Mouse (Mus musculus) forebrain, embryonic 11.5 days (tissue): ENCODE measurements around the gene N4bp2. TPM values are rescaled to one million over a fixed set of nuclear protein-coding genes. Genes with fewer than 3 reads are reported as not detected.

Source experiments
- ATAC-seq: fragments of 200-750 bp; cut with Nextera tagmentation; replicated peaks from 2 replicates; pipeline ENCODE4 v1.8.0; 2017; ENCODE audit warnings: moderate TSS enrichment; ENCODE audit not compliant: low FRiP score
- DNase-seq: peaks from one replicate; pipeline ENCODE4 v3.0.0-alpha.2; 2017; ENCODE audit warnings: low spot score
- H3K27ac ChIP-seq: fragments of 300-500 bp; sonication (generic); 2 replicates; pipeline ENCODE4 v1.5.1; 2014; ENCODE audit warnings: low read depth, low read length
- H3K27me3 ChIP-seq: fragments of 300-500 bp; sonication (generic); 2 replicates; pipeline ENCODE4 v1.6.1; 2014; ENCODE audit warnings: mild to moderate bottlenecking, low read length, mixed read lengths; ENCODE audit not compliant: control insufficient read depth, insufficient read depth
- H3K36me3 ChIP-seq: fragments of 300-500 bp; sonication (generic); 2 replicates; pipeline ENCODE4 v1.6.1; 2014; ENCODE audit warnings: mild to moderate bottlenecking, low read length, moderate library complexity, mixed read lengths; ENCODE audit not compliant: control insufficient read depth, insufficient read depth
- H3K4me1 ChIP-seq: fragments of 300-500 bp; sonication (generic); replicated peaks from 2 replicates; pipeline ENCODE4 v1.6.1; 2014; ENCODE audit warnings: low read length, mixed read lengths; ENCODE audit not compliant: control insufficient read depth, insufficient read depth
- H3K4me2 ChIP-seq: fragments of 300-500 bp; sonication (generic); 2 replicates; pipeline ENCODE4 v1.6.1; 2014; ENCODE audit warnings: low read depth, mild to moderate bottlenecking, low read length, moderate library complexity, mixed read lengths; ENCODE audit not compliant: severe bottlenecking
- H3K4me3 ChIP-seq: fragments of 300-500 bp; sonication (generic); 2 replicates; pipeline ENCODE4 v1.5.1; 2014; ENCODE audit warnings: low read depth, low read length
- H3K9ac ChIP-seq: fragments of 300-500 bp; sonication (generic); 2 replicates; pipeline ENCODE4 v1.6.1; 2014; ENCODE audit warnings: low read length
- H3K9me3 ChIP-seq: fragments of 300-500 bp; sonication (generic); 2 replicates; pipeline ENCODE4 v1.6.1; 2016; ENCODE audit warnings: low read length, mixed read lengths; ENCODE audit not compliant: control insufficient read depth
- WGBS: fragments of 180-500 bp; shearing (Covaris S2); extraction: QIAGEN DNeasy Blood & Tissue Kit; methylation state at CpG from one replicate; pipeline ENCODE4 v1.1.7; 2014; 5-methylcytosine and 5-hydroxymethylcytosine counted together
- polyA plus RNA-seq: library from polyadenylated mRNA; unstranded; fragments of >200 nt; fragmentation: Nextera tagmentation; extraction: Ambion mirVana; gene quantifications from 2 replicates; pipeline ENCODE4 v1.2.1, GENCODE M21; 2014

Gene N4bp2
- polyA plus RNA-seq, 1 experiment from 2014 or later = 56.3 TPM

GRCm38 (mm10) chr5:65735601-65736000 is 27.7 kb upstream of the N4bp2 start:
- 86% methylated on average over 2 of the region's 2 CpGs for WGBS

DNA sequence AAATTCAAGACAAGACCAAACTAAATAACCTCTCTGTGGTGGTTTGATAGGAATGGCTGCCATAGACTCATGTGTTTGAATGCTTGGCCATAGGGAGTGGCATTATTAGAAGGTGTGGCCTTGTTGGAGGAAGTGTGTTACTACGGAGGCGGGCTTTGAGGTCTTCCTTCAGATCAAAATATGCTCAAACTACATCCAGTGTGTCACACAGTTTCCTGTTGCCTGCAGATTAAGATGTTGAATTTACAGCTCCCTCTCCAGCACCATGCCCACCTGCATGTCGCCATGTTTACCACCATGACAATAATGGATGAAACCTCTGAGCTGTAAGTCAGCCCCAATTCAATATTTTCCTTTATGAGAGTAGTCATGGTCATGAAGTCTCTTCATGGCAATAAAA is 24.0 kb upstream of the N4bp2 start:
- no peaks in the 10 kb centered on the region for H3K27me3 ChIP-seq
- no peaks in the 10 kb centered on the region for H3K36me3 ChIP-seq
- no peak overlapping the region for H3K4me2 ChIP-seq
- DNase-seq (no peak), ATAC-seq (no peak)
- H3K27ac ChIP-seq = no peak overlapping the region
- no peaks in the 10 kb centered on the region for H3K4me1 ChIP-seq
- WGBS = 95% methylated on average over 3 of the region's 3 CpGs
- no peaks in the 10 kb centered on the region for H3K9me3 ChIP-seq
- H3K9ac ChIP-seq = no peak overlapping the region
- no peak overlapping the region for H3K4me3 ChIP-seq

More at GRCm38 (mm10) chr5:65735601-65736000, 27.7 kb upstream of the N4bp2 start:
- H3K4me2 ChIP-seq = no peak overlapping the region
- no peak for DNase-seq
- H3K4me1 ChIP-seq = no peaks in the 10 kb centered on the region
- H3K9ac ChIP-seq = no peak overlapping the region
- H3K27me3 ChIP-seq = no peaks in the 10 kb centered on the region
- H3K9me3 ChIP-seq = no peaks in the 10 kb centered on the region
- H3K27ac ChIP-seq = no peak overlapping the region
- H3K4me3 ChIP-seq = no peak overlapping the region
- no peaks in the 10 kb centered on the region for H3K36me3 ChIP-seq
- ATAC-seq = no peak

GRCm38 (mm10) chr5:65746908-65747307 is 16.4 kb upstream of the N4bp2 start:
- 88% methylated on average over 5 of the region's 5 CpGs for WGBS
- no peaks in the 10 kb centered on the region for H3K36me3 ChIP-seq
- H3K4me2 ChIP-seq = no peak overlapping the region
- no peaks in the 10 kb centered on the region for H3K4me1 ChIP-seq
- H3K9ac ChIP-seq = no peak overlapping the region
- no peak overlapping the region for H3K4me3 ChIP-seq
- DNase-seq (no peak), ATAC-seq (no peak)
- no peaks in the 10 kb centered on the region for H3K27me3 ChIP-seq
- no peak overlapping the region for H3K27ac ChIP-seq
- H3K9me3 ChIP-seq = no peaks in the 10 kb centered on the region

GRCm38 (mm10) chr5:65748386-65748785 is 14.9 kb upstream of the N4bp2 start:
- no peaks in the 10 kb centered on the region for H3K27me3 ChIP-seq
- H3K36me3 ChIP-seq = no peaks in the 10 kb centered on the region
- H3K9me3 ChIP-seq = no peaks in the 10 kb centered on the region
- H3K9ac ChIP-seq = no peak overlapping the region
- H3K27ac ChIP-seq = no peak overlapping the region
- H3K4me3 ChIP-seq = no peak overlapping the region
- H3K4me1 ChIP-seq = no peaks in the 10 kb centered on the region
- DNase-seq (no peak), ATAC-seq (no peak)
- 45% methylated on average over 2 of the region's 2 CpGs for WGBS
- H3K4me2 ChIP-seq = no peak overlapping the region

DNA sequence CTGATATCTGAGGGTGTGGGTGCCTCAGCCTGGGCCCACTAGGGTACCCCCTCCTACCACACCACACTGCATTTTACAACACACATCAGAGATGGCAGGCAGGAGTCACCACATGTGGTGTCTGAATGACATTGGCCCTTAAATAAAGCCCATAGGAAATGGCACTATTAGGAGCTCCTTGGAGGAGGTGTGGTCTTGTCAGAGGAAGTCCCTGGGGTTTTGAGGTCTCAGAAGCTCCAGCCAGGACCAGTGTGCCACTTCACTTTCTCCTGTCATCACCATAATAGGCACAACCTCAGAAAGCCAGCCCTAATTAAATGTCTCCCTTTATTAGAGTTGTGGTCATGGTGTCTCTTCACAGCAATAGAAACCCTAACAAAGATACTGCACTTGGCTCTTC is 14.4 kb upstream of the N4bp2 start:
- Histone ChIP-seq H3K4me2 (no peak overlapping the region), H3K36me3 (no peaks in the 10 kb centered on the region), H3K4me1 (no peaks in the 10 kb centered on the region), H3K27me3 (no peaks in the 10 kb centered on the region), H3K27ac (no peak overlapping the region), H3K4me3 (no peak overlapping the region), H3K9ac (no peak overlapping the region), H3K9me3 (no peaks in the 10 kb centered on the region)
- DNase-seq (no peak), ATAC-seq (no peak)

GRCm38 (mm10) chr5:65752021-65752420 is 11.3 kb upstream of the N4bp2 start:
- Histone ChIP-seq H3K4me3 (no peak overlapping the region), H3K4me2 (no peak overlapping the region), H3K27ac (no peak overlapping the region), H3K27me3 (no peaks in the 10 kb centered on the region), H3K4me1 (no peaks in the 10 kb centered on the region), H3K36me3 (no peaks in the 10 kb centered on the region), H3K9me3 (no peaks in the 10 kb centered on the region), H3K9ac (no peak overlapping the region)
- DNase-seq (no peak), ATAC-seq (no peak)
- 76% methylated on average over 4 of the region's 4 CpGs for WGBS

DNA sequence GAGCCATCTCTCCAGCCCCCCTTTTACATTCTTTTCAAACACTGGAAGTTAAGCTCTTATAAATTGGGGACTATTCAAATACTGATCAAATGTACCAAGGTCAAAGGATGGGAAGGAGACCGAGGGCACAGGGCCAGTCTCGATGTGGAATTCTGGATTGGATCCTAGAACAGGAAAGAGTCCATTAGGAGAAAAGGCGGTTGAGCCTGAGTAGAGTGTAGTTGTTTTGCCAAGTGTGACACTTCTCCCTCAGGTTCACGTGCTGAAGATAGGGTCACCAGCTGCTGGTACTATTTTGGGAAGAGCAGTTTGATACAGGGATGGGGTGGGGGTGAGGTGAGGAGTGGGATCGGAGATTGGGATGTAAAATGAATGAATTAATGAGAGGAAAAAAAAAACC is 7.5 kb upstream of the N4bp2 start:
- Histone ChIP-seq H3K36me3 (no peaks in the 10 kb centered on the region), H3K4me1 (no peaks in the 10 kb centered on the region), H3K27ac (no peak overlapping the region), H3K9ac (no peak overlapping the region), H3K4me2 (no peak overlapping the region), H3K27me3 (no peaks in the 10 kb centered on the region), H3K9me3 (no peaks in the 10 kb centered on the region), H3K4me3 (no peak overlapping the region)
- no peak for DNase-seq
- ATAC-seq = no peak
- 94% methylated on average over 5 of the region's 5 CpGs for WGBS

DNA sequence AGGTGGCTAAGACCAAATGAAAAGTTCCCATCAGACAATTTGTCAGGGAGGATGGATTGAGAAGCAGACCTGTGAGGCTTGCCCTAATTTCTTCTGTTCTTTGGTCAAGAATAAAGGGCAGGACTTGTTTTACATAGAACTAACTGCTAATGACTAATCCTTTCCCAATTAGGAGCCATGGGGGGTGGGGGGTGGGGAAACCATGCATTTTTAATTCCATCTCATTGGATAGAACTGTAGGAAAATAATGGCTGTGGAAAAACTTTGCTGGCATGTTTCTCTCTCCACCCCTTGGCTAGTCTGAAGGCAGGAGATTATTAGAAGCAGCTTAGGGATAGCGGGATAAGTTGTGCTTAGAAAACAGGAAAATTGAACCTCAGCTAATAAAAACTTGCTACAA is 6.2 kb upstream of the N4bp2 start:
- H3K4me2 ChIP-seq = no peak overlapping the region
- WGBS = 55% methylated on average over 1 of the region's 1 CpGs
- H3K36me3 ChIP-seq = no peaks in the 10 kb centered on the region
- no peak for DNase-seq
- no peaks in the 10 kb centered on the region for H3K9me3 ChIP-seq
- H3K9ac ChIP-seq = no peak overlapping the region
- no peaks in the 10 kb centered on the region for H3K27me3 ChIP-seq
- H3K27ac ChIP-seq = peak overlapping the region; percentile 41; the same call in 1 of the 2 replicates
- peak; percentile 52; the same call in 1 of the 2 replicates for ATAC-seq
- no peak overlapping the region for H3K4me3 ChIP-seq
- H3K4me1 ChIP-seq = no peaks in the 10 kb centered on the region; the same call in 1 of the 2 replicates

GRCm38 (mm10) chr5:65760041-65760440 is 3.3 kb upstream of the N4bp2 start:
- DNase-seq (no peak), ATAC-seq (no peak)
- Histone ChIP-seq H3K27me3 (no peaks in the 10 kb centered on the region), H3K27ac (no peak overlapping the region), H3K9me3 (no peaks in the 10 kb centered on the region), H3K4me3 (no peak overlapping the region), H3K9ac (no peak overlapping the region), H3K4me2 (no peak overlapping the region), H3K4me1 (no peaks in the 10 kb centered on the region; the same call in 1 of the 2 replicates), H3K36me3 (no peaks in the 10 kb centered on the region)
- WGBS = 90% methylated on average over 4 of the region's 4 CpGs
